Mouse (Mus musculus) cerebellum, adult 2 months (tissue): ENCODE results near the gene Ano1.

Source experiments
- CTCF ChIP-seq: fragments of 200-500 bp; IDR thresholded peaks from 2 replicates; pipeline ENCODE4 v1.5.1; 2011; ENCODE audit warnings: low read depth, mild to moderate bottlenecking, control low read depth, low read length, moderate library complexity, borderline replicate concordance; ENCODE audit not compliant: insufficient read depth
- POLR2A ChIP-seq: fragments of 200-500 bp; IDR thresholded peaks from 2 replicates; pipeline ENCODE4 v1.6.1; 2011; ENCODE audit warnings: low read length, control low read depth, borderline replicate concordance; ENCODE audit not compliant: insufficient read depth

DNA sequence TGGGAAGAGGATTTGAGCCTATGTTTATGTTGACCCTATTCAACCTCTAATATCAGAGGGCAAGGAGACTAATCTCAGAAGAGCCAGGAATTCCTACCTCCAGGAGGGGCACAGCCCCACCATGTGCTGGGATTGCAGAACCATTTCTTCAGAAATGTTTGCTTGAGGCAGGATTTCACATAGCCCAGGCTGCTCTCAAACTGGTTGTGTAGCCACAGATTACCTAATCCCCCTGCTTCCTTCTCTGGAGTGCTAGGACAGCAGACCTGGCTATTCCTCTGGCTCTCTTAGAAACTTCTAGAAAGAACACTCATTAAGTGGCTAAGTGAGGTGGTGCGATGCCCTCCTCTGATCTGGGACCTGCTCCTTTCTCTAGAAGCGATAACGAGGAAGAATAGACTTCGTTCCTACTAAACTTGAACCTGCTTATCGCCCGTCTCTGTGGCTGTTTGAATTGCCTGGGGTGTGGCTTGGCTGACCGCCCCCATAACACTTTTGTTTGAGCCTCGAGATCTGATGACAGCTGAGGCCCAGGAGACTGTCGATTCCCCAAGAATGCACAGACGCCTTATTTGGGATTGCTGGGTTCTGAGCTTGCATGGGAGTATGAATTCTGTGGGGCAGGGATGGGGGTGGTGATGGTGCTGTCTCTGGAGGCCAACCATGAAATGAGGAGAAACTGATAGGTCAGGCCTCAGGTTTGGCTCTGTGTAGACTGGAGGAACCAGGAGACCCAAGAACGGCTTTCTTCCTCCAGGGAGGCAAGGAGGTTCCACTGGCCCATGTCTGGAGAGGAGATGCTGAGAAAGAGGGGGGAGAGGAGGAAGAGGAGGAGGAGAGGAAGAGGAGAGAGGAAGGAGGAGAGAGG, 4.0 kb upstream of the Ano1 start:
- TF ChIP-seq CTCF (no peak), POLR2A (no peak)
